ENCODE assay signal across 8 mouse cellular contexts in the genomic region with DNA sequence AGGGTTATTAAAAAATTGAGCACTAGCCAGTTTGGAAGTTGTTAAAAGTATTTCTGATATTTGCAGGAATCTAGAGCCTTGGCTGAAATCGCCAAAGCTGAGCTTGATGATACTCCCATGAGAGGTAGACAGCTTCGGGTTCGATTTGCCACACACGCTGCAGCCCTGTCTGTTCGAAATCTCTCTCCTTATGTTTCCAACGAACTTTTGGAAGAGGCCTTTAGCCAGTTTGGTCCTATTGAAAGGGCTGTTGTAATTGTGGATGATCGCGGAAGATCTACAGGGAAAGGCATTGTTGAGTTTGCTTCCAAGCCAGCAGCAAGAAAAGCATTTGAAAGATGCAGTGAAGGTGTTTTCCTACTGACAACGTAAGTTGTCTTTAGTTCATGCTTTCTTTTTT. TPM values are rescaled to one million over a fixed set of nuclear protein-coding genes. Genes with fewer than 3 reads are reported as not detected.
DNase-seq lines count a peak whose midpoint lies in the region; ATAC-seq and TF ChIP-seq lines count a peak whose summit lies in the region.

No protein-coding gene starts in this region.

- no peak for TF ChIP-seq POLR2A in limb, embryonic 14.5 days (IDR thresholded peaks at IDR 0.05; ENCODE audit: borderline replicate concordance, extremely low read depth, insufficient read depth, insufficient read length)

- DNase-seq in limb, embryonic 14.5 days (ENCODE audit: low spot score): no peak
- DNase-seq in frontal cortex, postnatal 10 days (ENCODE audit: low spot score in 2 of 2): no peak
- no peak for DNase-seq in spleen, postnatal 14 days (ENCODE audit: low spot score in 2 of 2)
- DNase-seq in cerebellum, postnatal 36 days: no peak

- no peaks in the 10 kb centered on the region for H3K27me3 ChIP-seq in megakaryocyte, embryonic 14.5 days (replicated peaks)
- no peaks in the 10 kb centered on the region for H3K27me3 ChIP-seq in forebrain, embryonic 12.5 days
- H3K27me3 ChIP-seq in limb, embryonic 14.5 days (ENCODE audit: control insufficient read depth, insufficient read depth, low read length): no peaks in the 10 kb centered on the region
- no peaks in the 10 kb centered on the region for H3K27me3 ChIP-seq in stomach, embryonic 15.5 days (replicated peaks)

- H3K9me3 ChIP-seq in megakaryocyte, embryonic 14.5 days: no peaks in the 10 kb centered on the region
- no peaks in the 10 kb centered on the region for H3K9me3 ChIP-seq in forebrain, embryonic 12.5 days
- H3K9me3 ChIP-seq in limb, embryonic 14.5 days (ENCODE audit: control insufficient read depth, low read length): no peaks in the 10 kb centered on the region
- H3K9me3 ChIP-seq in stomach, embryonic 15.5 days: no peaks in the 10 kb centered on the region

- ATAC-seq in megakaryocyte, adult 5-6 weeks (ENCODE audit: poor library complexity, severe bottlenecking): no peak
- no peak for ATAC-seq in forebrain, embryonic 12.5 days (ENCODE audit: low FRiP score)
- no peak for ATAC-seq in limb, embryonic 14.5 days (ENCODE audit: low FRiP score, low read depth)
- ATAC-seq in stomach, embryonic 15.5 days (ENCODE audit: insufficient read depth, low FRiP score, low read depth): no peak

- peak overlapping the region; percentile 100 for H3K9ac ChIP-seq in forebrain, embryonic 12.5 days
- peak overlapping the region; percentile 100 for H3K9ac ChIP-seq in limb, embryonic 14.5 days (ENCODE audit: low read depth, low read length, severe bottlenecking)
- H3K9ac ChIP-seq in stomach, embryonic 15.5 days: peak overlapping the region; percentile 96

- no peak overlapping the region for H3K27ac ChIP-seq in forebrain, embryonic 12.5 days
- H3K27ac ChIP-seq in limb, embryonic 14.5 days (replicated peaks; ENCODE audit: low read depth, low read length): no peak overlapping the region
- no peak overlapping the region for H3K27ac ChIP-seq in stomach, embryonic 15.5 days

- peak overlapping the region; percentile 99 for H3K4me3 ChIP-seq in megakaryocyte, embryonic 14.5 days (replicated peaks)
- peak overlapping the region; percentile 100 for H3K4me3 ChIP-seq in forebrain, embryonic 12.5 days (replicated peaks)
- H3K4me3 ChIP-seq in limb, embryonic 14.5 days (replicated peaks; ENCODE audit: low read length): peak overlapping the region; percentile 100
- peak overlapping the region; percentile 85 for H3K4me3 ChIP-seq in stomach, embryonic 15.5 days (replicated peaks)

- H3K4me1 ChIP-seq in megakaryocyte, embryonic 14.5 days: peaks cover 38% of the 10 kb centered on the region
- H3K4me1 ChIP-seq in forebrain, embryonic 12.5 days: peaks cover 29% of the 10 kb centered on the region
- H3K4me1 ChIP-seq in limb, embryonic 14.5 days (ENCODE audit: control insufficient read depth, insufficient read depth, low read length): peaks cover 17% of the 10 kb centered on the region
- H3K4me1 ChIP-seq in stomach, embryonic 15.5 days: peaks cover 9% of the 10 kb centered on the region; the same call in 1 of the 2 replicates

- 4% methylated on average over 9 of the region's 9 CpGs for WGBS in forebrain, embryonic 12.5 days
- WGBS in limb, embryonic 14.5 days: 3% methylated on average over 9 of the region's 9 CpGs
- WGBS in stomach, embryonic 15.5 days: 1% methylated on average over 9 of the region's 9 CpGs

- H3K4me2 ChIP-seq in forebrain, embryonic 12.5 days: peak overlapping the region; percentile 91
- H3K4me2 ChIP-seq in limb, embryonic 14.5 days (replicated peaks; ENCODE audit: low read depth, low read length, severe bottlenecking): peak overlapping the region; percentile 88
- peak overlapping the region; percentile 89 for H3K4me2 ChIP-seq in stomach, embryonic 15.5 days

- peaks cover 59% of the 10 kb centered on the region for H3K36me3 ChIP-seq in megakaryocyte, embryonic 14.5 days (replicated peaks; ENCODE audit: low read length)
- peaks cover 47% of the 10 kb centered on the region for H3K36me3 ChIP-seq in forebrain, embryonic 12.5 days (replicated peaks)
- H3K36me3 ChIP-seq in limb, embryonic 14.5 days (ENCODE audit: control insufficient read depth, insufficient read depth, low read length): peaks cover 60% of the 10 kb centered on the region
- H3K36me3 ChIP-seq in stomach, embryonic 15.5 days: peaks cover 30% of the 10 kb centered on the region

RNA-seq across cellular contexts. Expression of gene Sfpq, which starts 2.1 kb away (rescaled TPM):
- polyA plus RNA-seq in megakaryocyte, embryonic 14.5 days (2012; ENCODE audit: insufficient read depth, low replicate concordance): 139 and 380 TPM in 2 replicates
- 311 and 315 TPM in 2 replicates for total RNA-seq in megakaryocyte, adult 5-6 weeks (2015)
- 566 and 688 TPM in 2 replicates for total RNA-seq in megakaryocyte, adult 5-6 weeks (2017)
- polyA plus RNA-seq in forebrain, embryonic 12.5 days (2016; fragmentation: Nextera tagmentation; extraction: Ambion mirVana): 174 and 187 TPM in 2 replicates
- 192 and 272 TPM in 2 replicates for polyA plus RNA-seq in limb, embryonic 14.5 days (2012; rRNA removed)
- 106 and 122 TPM in 2 replicates for polyA plus RNA-seq in limb, embryonic 14.5 days (2014; fragmentation: Nextera tagmentation; extraction: Ambion mirVana)
- 78.0 and 78.5 TPM in 2 replicates for polyA plus RNA-seq in stomach, embryonic 15.5 days (2015; fragmentation: Nextera tagmentation; extraction: Ambion mirVana)

RNA-seq across cellular contexts. Expression of gene Zmym1, which starts 37.8 kb away (rescaled TPM):
- polyA plus RNA-seq in megakaryocyte, embryonic 14.5 days (2012; ENCODE audit: insufficient read depth, low replicate concordance): 0.77 TPM in 1 of 2 replicates, not detected in the other
- 7.3 and 11.9 TPM in 2 replicates for total RNA-seq in megakaryocyte, adult 5-6 weeks (2015)
- total RNA-seq in megakaryocyte, adult 5-6 weeks (2017): 8.7 and 9.7 TPM in 2 replicates
- 29.7 and 30.6 TPM in 2 replicates for polyA plus RNA-seq in forebrain, embryonic 12.5 days (2016; fragmentation: Nextera tagmentation; extraction: Ambion mirVana)
- 8.8 and 11.5 TPM in 2 replicates for polyA plus RNA-seq in limb, embryonic 14.5 days (2012; rRNA removed)
- polyA plus RNA-seq in limb, embryonic 14.5 days (2014; fragmentation: Nextera tagmentation; extraction: Ambion mirVana): 20.5 and 23.3 TPM in 2 replicates
- polyA plus RNA-seq in stomach, embryonic 15.5 days (2015; fragmentation: Nextera tagmentation; extraction: Ambion mirVana): 13.2 and 15.2 TPM in 2 replicates

RNA-seq across cellular contexts. Expression of gene Zmym6, which starts 54.0 kb away (rescaled TPM):
- polyA plus RNA-seq in megakaryocyte, embryonic 14.5 days (2012; ENCODE audit: insufficient read depth, low replicate concordance): 0.09 and 0.84 TPM in 2 replicates
- 5.2 and 6.8 TPM in 2 replicates for total RNA-seq in megakaryocyte, adult 5-6 weeks (2015)
- total RNA-seq in megakaryocyte, adult 5-6 weeks (2017): 8.1 and 9.1 TPM in 2 replicates
- polyA plus RNA-seq in forebrain, embryonic 12.5 days (2016; fragmentation: Nextera tagmentation; extraction: Ambion mirVana): 35.3 and 36.6 TPM in 2 replicates
- polyA plus RNA-seq in limb, embryonic 14.5 days (2012; rRNA removed): 29.2 and 34.4 TPM in 2 replicates
- 18.7 and 26.0 TPM in 2 replicates for polyA plus RNA-seq in limb, embryonic 14.5 days (2014; fragmentation: Nextera tagmentation; extraction: Ambion mirVana)
- 17.6 and 20.5 TPM in 2 replicates for polyA plus RNA-seq in stomach, embryonic 15.5 days (2015; fragmentation: Nextera tagmentation; extraction: Ambion mirVana)

RNA-seq across cellular contexts. Expression of gene Zmym4, which starts 55.3 kb away (rescaled TPM):
- polyA plus RNA-seq in megakaryocyte, embryonic 14.5 days (2012; ENCODE audit: insufficient read depth, low replicate concordance): 0.69 TPM in 1 of 2 replicates, not detected in the other
- 14.8 and 26.5 TPM in 2 replicates for total RNA-seq in megakaryocyte, adult 5-6 weeks (2015)
- total RNA-seq in megakaryocyte, adult 5-6 weeks (2017): 19.9 and 27.3 TPM in 2 replicates
- polyA plus RNA-seq in forebrain, embryonic 12.5 days (2016; fragmentation: Nextera tagmentation; extraction: Ambion mirVana): 43.4 and 48.1 TPM in 2 replicates
- 23.0 and 24.0 TPM in 2 replicates for polyA plus RNA-seq in limb, embryonic 14.5 days (2012; rRNA removed)
- polyA plus RNA-seq in limb, embryonic 14.5 days (2014; fragmentation: Nextera tagmentation; extraction: Ambion mirVana): 20.0 and 24.1 TPM in 2 replicates
- polyA plus RNA-seq in stomach, embryonic 15.5 days (2015; fragmentation: Nextera tagmentation; extraction: Ambion mirVana): 16.6 and 18.6 TPM in 2 replicates

Comparison
In these comparisons a context has a peak if more than half of its experiments do, and no peak if none do; other contexts are left out.
1. RNA of gene Zmym6, which starts 54.0 kb away (polyA plus RNA-seq): 35.3 to 36.6 TPM in forebrain, embryonic 12.5 days, 18.7 to 34.4 TPM in limb, embryonic 14.5 days and 17.6 to 20.5 TPM in stomach, embryonic 15.5 days; 0.09 to 0.84 TPM in megakaryocyte, embryonic 14.5 days; every median in the first group is over 10 times any median in the second.
2. Peak in every context shown above with its lines, with median percentiles within 50 percentile points of each other: H3K4me3 ChIP-seq, H3K4me2 ChIP-seq and H3K9ac ChIP-seq.